Mouse (Mus musculus) left cerebral cortex, postnatal 36 days (tissue): ENCODE data around the gene Zfp36. TPM values are rescaled to one million over a fixed set of nuclear protein-coding genes. Genes with fewer than 3 reads are reported as not detected.
"Not testable (repeated sequence)": the region's sequence is repeated elsewhere in the genome, so short reads cannot be mapped to it uniquely, and the experiment has no call there.

Experiments used
- DNase-seq, 2 experiments: peaks; one replicate each; pipeline ENCODE4 v3.0.0; 2021 to 2022; ENCODE audit warnings: low spot score in 2 of 2, mixed read lengths in 1 of 2
- intact Hi-C: fragments of 180-260 bp; cut with DNase I; formaldehyde crosslinking; loops from one replicate; pipeline ENCODE4 v1.15.1; 2025
- total RNA-seq, 2 experiments: library from RNA; stranded (reverse); gene quantifications; 2 replicates each; pipeline ENCODE4 v1.2.3; 2021

Zfp36 gene
- 1 to 10 TPM; 2.6 to 3.3 TPM for total RNA-seq

DNA sequence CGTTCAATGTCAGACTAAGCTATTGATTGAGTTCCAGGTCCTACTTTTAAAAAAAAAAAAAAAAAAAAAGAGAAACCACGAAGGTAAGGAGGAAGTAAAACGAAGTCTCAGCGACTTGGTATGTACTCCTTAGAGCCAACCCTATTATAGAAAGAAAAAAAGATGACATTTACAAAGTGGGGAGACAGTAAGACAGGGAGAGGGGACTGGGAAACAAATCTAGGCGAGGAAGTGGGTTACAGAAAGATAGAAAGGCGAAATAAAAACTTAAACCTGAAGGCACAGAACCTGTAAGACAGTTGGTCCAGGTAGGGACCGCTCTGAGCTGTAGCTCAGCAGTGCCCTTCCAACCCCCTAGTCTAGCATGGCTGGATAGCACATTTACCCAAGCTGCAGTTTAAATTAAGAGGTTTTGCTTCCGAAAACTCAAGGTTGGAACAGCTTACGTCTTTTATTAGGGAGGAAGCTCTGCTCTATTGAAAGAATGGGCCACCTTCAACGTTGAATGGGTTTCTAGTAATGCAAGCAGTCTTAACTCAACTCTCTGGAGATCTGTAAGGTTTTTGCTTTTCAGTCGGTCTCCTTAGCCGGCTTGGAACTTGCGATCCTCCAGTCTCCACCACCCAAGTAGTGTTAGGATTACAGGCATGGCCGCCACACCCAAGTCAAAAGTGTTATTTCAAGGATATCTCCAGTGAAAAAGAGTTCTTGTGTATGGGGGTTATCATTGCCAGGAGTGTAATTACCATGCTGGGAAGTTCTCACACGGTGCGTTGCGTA is at the start of gene Zfp36:
TSS of gene Zfp36 (minus strand) at position 17 of the 780 bp plus-strand sequence.
- DNase-seq, result no peak
- intact Hi-C loops, result no loop called here

DNA sequence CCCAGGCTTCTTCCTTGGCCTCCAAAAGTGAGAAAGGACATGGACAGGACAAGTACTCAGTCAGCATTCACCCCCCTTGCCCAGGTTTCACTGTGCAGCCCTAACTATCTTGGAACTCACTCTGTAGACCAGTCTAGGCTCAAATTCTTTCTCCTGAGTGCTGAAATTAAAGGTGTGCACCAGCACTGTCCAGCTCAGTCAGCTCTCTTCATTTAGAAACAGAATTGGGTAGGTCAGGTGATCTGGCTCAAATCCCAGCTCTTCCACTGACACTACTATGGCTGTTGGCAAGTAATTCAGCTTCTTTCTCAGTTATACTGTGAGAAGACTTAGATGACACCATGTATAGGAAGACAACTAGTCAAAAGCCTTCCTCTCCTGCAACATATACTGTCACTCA is 47.7 kb upstream of the Zfp36 start:
- no peak for DNase-seq
- intact Hi-C loops, result no loop called here

DNA sequence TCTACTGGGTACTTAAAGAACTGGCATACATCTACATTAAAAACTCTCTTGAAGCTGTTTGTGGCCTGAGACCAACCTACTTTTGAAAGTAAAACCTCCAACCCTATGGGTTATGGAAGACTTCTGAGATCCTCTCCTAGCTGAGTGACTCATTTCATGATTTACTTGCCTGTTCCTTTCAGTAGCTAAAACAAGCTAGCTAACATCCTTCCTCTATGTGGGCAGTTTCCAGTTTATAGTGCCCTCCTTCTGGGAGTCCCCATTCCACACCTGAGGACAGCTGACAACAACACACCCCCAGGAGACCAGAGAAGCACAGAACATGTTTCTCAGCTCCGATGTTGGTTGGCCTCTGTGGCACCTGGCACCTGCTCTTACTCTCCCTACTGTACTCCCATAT is 43.0 kb upstream of the Zfp36 start:
- no peak for DNase-seq
- intact Hi-C loops, result no loop called here

DNA sequence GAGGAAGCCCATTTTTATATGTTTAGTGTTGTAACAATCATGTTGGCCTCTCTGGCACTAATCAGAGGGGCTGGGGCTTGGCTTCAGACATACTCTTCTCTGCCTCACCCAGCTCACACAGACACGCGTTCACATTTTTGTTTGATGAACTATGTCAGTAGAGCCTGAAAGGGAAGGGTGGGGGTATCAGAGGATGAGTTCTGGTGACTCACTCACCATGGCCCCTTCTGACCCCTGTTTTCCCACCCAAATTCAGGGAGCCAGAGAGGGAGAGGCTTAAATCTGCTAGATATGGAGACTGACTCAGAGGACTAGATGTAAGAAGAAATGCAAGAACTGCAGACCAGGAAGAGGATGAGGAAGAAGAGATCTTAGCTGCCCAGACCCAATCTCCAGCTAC is 39.4 kb upstream of the Zfp36 start:
- intact Hi-C loops, result no loop called here
- no peak for DNase-seq

DNA sequence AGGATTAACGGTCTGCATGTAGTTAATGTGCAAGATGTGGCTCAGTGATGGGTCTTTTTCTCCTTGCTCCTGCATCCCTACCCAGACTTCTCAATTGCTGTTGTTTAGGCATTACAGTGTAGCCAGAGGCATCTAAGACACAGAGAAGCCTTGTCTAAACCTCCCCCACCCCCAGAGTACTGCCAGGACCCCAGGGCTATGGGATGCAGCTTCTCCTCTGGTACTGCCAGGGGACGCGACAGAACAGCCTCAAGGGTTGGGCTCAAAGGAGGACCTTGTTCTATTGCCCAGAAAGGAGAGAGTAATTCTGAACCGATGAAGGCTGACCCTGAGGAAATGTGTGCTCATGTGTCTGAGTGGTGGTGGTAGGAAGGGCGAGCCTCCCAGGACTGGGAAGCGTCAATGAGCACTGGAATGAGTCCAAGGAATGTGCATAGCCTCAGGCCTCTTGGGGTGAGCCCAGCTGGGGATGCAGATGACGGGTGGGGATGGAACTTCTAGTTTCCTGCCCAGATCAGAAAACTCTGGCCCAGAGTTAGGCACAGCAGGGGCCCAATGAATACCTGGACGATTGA is 38.1 kb upstream of the Zfp36 start:
- intact Hi-C loops, result no loop called here
- no peak for DNase-seq

DNA sequence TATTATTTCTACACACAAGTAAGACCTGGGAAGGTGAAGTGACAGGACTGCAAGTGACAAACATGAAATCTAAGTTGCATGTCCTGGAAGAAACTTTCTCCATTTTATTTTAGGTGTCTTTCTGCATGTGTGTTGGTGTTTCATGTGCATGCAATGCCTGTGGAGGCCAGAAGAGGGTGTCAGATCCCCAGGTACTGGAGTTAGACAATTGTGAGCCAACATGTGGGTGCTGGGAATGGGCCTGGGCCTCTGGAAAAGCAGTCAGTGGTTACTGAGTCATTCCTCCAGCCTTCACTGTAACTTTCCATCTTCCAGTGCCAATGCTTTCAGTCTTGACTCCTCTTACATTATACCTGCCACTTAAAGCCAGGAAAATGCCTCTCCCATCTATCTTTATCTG is 37.3 kb upstream of the Zfp36 start:
- intact Hi-C loops, result no loop called here
- DNase-seq, result no peak

DNA sequence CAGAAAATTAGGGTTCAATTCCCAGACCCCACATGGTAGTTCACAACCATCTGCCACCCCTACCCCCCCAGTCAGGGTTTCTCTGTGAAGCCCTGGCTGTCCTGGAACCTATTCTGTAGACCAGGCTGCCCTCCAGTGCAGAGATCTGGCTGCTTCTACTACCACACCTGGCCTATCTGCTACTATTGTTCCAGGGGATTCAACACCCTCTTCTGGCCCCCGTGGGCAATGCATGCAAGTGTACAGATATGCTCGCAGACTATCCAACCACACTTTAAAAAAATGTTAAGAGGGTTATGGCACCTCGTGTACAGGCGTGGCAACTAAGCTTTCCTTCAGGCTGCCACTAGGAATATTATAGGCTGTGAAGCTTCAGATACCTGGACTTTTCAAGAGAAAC is 32.8 kb upstream of the Zfp36 start:
- DNase-seq, result no peak
- intact Hi-C loops, result no loop called here

DNA sequence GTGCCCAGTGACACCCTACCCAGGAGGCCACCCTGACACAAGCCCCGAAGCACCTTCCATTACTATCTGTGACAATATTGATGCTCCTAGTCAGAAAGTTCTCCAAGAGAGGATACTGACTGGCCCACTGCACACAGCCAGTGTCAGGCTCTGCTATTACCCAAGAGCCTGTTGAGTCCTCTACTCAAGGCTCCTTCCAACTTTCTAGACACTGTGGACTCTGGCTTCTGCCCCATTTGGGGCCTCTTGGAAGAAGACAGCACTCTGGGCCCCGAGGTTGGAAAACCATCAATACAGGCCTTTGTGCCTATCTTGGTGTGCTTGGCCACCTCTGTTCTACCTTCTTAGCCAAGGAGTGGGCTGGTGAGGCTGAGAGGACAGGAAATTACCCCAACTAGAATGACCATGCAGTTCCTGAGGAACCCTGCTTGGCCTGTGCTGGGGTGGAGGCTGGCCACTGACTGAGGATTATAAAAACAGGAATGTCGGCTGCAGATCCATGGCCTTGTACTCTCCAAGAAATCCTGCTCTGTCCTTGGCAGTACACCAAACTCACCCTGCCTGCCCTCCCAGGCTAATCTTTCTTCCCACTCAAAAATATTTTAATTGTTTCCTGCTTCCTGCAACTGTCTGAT is 30.9 kb upstream of the Zfp36 start:
- no peak for DNase-seq
- intact Hi-C loops, result no loop called here

DNA sequence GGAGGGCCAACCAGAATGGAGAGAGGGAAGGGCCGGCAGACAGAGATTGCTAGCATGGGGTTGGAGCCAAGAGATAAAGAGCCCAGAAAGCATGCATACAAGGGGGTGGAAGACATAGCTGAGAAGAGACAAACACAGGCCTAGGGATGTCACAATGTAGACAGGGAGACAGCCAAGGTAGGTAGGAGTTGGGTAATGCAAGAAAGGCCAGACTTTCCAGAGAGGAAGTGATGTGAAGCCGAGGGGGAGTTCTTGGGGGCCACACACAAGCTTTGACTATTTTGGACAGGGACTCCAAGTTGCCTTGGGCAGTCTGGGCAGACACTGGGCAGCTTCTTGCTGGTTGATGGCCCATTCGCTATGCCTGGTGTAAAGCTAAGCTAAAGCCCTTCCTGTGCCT is 21.9 kb upstream of the Zfp36 start:
- intact Hi-C loops, result no loop called here
- DNase-seq, result no peak

DNA sequence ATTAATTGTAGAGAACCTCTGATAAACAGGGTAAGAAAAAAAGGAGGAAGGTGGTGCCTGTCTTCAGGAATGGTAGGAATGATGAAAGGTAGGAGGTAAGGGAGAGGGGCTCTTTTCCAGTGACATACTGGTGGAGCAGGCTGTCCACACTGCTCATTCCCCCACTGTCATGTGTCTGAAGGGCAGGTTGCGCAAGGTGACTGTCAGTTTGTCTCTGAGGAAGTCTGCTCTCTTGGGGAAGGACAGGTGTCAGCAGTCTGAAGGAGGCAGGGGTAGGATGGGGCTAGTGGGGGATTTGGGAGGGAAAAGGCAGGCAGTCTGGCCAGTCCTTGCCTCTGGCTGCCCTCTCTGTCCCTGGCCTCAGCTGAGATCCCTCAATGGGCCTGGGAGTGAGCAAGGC is 21.0 kb upstream of the Zfp36 start:
- no peak for DNase-seq
- intact Hi-C loops, result no loop called here

DNA sequence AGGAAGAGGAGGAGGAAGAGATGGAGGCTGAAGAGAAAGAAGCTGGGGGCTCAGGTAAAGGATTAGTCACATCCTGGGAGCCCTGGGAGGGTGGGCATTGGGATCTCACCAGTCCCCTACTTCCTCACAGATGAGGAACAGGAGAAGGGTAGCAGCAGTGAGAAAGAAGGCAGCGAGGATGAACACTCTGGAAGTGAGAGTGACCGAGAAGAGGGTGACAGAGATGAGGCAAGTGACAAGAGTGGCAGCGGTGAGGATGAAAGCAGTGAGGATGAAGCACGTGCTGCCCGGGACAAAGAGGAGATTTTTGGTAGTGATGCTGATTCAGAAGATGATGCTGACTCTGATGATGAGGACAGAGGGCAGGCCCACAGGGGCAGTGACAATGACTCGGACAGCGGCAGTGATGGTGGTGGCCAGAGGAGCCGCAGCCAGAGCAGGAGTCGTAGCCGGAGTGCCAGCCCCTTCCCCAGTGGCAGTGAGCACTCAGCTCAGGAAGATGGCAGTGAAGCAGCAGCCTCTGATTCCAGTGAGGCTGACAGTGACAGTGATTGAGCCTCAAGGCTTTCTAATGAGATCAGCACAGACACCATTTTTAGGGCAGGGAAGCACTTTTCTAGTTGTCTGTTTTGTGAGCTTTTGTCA is 18.8 kb upstream of the Zfp36 start:
- intact Hi-C loops, result no loop called here
- no peak for DNase-seq

DNA sequence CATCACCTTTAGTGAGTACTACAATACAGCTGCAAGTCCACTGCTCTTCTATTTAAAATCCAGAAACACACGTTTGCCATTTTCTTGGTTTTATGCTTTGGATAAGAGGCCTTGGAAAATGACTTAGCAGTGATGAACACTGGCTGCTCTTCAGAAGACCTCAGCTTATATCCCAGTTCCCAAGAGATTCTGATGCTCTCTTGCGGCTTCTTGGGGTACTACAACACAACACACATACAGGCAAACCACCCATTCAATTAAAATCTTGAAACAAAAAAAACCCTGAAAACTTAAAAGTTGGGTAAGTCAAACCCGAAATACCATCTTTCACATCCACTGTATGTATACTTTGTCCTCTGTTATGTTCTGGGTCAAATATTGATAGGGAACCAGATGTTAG is 17.9 kb upstream of the Zfp36 start:
- intact Hi-C loops, result no loop called here
- no peak for DNase-seq

DNA sequence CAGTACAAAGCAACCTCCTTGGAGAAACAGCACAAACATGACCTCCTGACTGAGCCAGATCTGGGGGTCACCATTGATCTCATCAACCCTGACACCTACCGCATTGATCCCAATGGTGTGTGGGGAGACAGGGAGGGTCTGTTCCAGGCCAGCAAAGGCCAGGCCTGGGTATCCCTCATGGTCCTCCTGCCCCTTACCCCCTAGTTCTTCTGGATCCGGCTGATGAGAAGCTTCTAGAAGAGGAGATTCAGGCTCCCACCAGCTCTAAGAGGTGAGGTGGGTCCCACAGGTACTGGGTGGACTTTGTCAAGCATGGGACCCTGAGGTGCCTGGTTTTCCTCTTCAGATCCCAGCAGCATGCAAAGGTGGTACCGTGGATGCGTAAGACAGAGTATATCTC is 15.4 kb upstream of the Zfp36 start:
- intact Hi-C loops, result no loop called here
- no peak for DNase-seq

DNA sequence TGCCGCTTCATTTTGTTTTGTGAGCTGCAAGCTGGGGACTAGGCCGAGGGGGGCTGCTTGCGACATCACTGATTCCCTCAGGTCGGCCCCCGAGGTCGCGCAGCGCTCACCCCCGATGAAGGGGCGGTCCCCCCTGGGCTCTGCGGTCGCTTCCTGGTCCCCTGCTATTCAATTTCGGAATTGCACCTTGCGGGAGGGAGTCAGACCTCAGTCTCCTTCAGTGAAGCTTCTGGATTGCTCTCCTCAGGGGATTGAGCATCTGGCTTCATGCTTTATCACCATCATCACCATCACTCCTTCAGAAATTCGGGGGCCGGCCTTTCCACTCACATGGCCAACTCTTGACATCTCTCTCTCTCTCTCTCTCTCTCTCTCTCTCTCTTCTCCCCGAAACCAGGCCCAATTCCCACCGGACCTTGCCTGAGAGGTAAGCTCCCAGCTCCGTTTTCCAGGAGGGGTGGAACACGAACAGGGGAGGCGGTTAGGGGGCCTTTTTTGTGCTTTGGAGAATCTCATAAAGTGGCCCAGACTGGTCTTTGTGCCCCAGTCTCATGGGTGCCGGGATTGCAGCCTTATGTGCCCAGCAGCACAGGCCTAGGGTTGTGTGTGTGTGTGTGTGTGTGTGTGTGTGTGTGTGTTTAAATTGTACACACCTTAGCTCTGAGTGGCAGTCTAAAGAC is 13.4 kb upstream of the Zfp36 start:
- intact Hi-C loops, result no loop called here
- DNase-seq, result no peak

DNA sequence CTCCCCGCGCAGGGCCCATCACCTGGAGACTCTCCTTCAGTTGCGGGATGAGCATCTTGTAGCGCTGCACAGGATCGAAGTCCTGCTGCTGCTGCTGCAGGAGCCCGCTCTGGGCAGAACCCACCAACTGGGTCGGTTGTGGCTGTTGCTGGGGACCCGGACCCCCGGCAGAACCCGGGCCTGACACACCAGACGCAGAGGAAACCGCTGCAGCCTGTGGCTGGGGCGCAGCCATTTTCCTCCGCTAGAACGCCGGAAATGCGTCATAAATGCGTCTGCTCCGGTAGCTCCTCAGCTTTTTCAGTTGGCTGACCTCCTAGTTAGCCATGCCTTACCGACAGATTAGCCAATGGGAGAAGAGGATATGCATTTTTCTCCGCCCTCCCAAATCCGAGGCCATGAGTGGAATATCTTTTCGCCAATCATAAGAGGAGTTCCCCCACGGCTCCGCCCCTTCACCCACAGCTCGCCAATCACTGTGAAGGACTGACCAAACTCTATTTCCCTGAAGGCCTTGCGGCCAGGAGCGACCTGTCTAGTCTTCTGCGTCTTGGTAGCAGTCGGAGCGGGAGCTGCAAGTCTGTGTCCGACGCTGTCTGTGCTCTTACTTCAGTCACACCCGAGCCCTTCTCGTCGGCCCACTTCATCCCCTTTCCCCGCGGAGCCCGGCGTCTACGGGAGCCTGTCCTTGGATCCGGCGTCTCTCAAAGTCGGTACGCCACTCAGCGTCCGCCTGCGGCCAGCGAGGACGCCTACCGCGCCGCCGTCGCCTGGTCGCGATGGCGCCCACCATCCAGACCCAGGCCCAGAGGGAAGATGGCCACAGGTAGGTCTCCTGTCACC is 12.6 kb upstream of the Zfp36 start, which contains the start of the genes Med29 and Paf1:
TSS of gene Med29 (minus strand) at position 280 of the 843 bp plus-strand sequence.
TSS of gene Paf1 (plus strand) at position 523 of the 843 bp plus-strand sequence.
- intact Hi-C loops, result no loop called here
- DNase-seq, result peak; percentile 94 to 96

DNA sequence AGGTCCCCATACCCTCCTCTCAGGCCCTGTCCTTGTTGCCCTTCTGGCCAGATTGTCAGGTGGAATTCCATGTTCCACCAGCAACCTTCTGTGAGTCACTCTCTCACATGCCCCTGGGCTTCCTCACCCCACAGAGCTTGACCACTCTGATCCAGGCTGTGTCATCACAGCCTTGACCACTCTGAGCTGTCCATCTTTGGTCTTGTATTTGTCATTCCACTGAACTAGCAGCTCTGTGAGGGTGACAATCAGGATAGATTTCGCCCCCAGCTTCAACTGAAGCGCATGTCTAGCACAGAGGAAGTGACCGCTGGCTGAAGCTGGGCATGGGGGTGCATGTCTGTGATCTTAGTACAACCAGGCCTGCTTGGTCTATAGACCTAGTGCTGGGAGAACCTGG is 10.3 kb upstream of the Zfp36 start:
- intact Hi-C loops, result no loop called here
- DNase-seq, result no peak

DNA sequence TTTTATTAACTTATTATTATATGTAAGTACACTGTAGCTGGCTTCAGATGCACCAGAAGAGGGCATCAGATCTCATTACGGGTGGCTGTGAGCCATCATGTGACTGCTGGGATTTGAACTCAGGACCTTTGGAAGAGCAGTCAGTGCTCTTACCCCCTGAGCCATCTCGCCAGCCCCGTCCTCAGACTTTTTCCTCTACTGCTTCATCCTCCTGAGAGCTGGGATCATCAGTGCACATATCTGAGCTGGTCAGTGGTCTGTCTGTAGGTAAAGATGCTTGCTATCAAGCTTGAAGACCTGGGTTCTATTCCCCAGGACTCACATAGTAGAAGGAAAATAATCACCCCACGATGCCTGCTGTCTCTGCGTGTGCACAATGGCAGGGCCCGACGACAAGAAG is 7.3 kb upstream of the Zfp36 start:
- DNase-seq, intact Hi-C loops: not testable (repeated sequence)

DNA sequence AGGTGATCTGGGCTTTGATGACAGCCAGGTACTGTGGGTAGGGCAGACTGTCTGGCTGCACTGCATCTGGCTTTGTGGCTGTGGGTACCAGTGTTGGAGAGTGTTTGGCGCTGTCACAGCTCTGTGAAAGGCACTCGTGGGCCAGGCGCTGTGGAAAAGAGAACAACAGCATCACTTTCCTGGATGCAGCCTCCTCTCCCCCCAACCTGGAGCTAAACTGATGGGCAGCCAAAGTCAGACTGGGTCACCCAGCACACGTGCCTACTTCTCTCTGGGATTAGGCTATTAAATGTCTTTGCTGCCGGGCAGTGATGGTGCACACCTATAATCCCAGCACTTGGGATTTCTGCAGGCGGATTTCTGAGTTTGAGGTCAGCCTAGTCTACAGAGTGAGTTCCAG is 6.8 kb upstream of the Zfp36 start:
- DNase-seq, result not testable (repeated sequence)
- intact Hi-C loops, result loop anchor here (1.0 kb wide), 1 partner anchor 14 kb away; no protein-coding TSS in a partner anchor

DNA sequence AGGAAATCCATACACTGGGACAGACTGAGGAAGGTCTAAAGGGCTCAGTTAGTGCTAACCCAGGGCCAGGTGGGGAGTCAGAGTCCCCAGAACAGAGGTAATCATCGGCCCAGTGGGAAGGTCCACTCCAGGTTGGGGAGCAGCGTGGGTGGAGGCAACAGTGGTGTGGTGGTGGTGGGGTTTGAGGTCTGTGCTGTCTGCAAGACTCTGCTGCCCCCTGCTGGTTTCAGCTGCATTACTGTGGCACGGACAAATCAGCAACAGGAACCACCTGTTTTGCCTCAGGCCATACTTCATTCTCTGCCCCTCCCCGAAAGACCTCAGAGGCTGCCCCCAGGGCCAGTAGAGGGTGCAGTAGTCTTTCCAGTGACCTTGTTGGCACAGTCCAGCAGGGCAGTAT is 6.4 kb upstream of the Zfp36 start:
- DNase-seq, result peak; percentile 49 to 66
- intact Hi-C loops, result loop anchor here (1.0 kb wide), 1 partner anchor 13 kb away; no protein-coding TSS in a partner anchor
